Mouse (Mus musculus) left cerebral cortex, adult 18-20 months (tissue): ENCODE measurements at regions not wholly inside any gene's neighbourhood (a gene's known extent, or its start where the extent isn't known, plus 50 kb on each side); places are given as distances from the start of the nearest gene placed in this dataset.

Source experiments
- DNase-seq, 2 experiments: peaks; one replicate each; pipeline ENCODE4 v3.0.0; 2021 to 2022; ENCODE audit warnings: low spot score in 2 of 2, mixed read lengths in 1 of 2

- no peak for DNase-seq
Measured at GRCm38 (mm10) chr5:97537492-97538257, 80.9 kb upstream of the Gk2 start.

GRCm38 (mm10) chr5:97533733-97534132, 76.9 kb upstream of the Gk2 start:
- DNase-seq = no peak

- DNase-seq = no peak
Measured at GRCm38 (mm10) chr5:97527555-97527954, 70.7 kb upstream of the Gk2 start.
